Mouse (Mus musculus) brain, embryonic 14.5 days (tissue): ENCODE results near the gene Rtp3.

Experiments used
- CTCF ChIP-seq: fragments of 200-500 bp; IDR thresholded peaks from 2 replicates; pipeline ENCODE4 v1.5.1; 2012; ENCODE audit warnings: inconsistent platforms, mild to moderate bottlenecking, moderate library complexity, borderline replicate concordance; ENCODE audit not compliant: insufficient read depth, insufficient read length; ENCODE audit errors: extremely low read depth
- POLR2A ChIP-seq: fragments of 200-500 bp; IDR thresholded peaks from 2 replicates; pipeline ENCODE4 v1.6.1; 2012; ENCODE audit warnings: mild to moderate bottlenecking, inconsistent platforms, borderline replicate concordance; ENCODE audit not compliant: poor library complexity, insufficient read depth, insufficient read length, severe bottlenecking; ENCODE audit errors: extremely low read depth

GRCm38 (mm10) chr9:110960230-110961149, 29.9 kb downstream of the Rtp3 start:
- TF ChIP-seq CTCF, result no peak
- TF ChIP-seq POLR2A, result no peak
